Mouse (Mus musculus): ENCODE measurements around the gene Stard3nl.

Gene Stard3nl

DNA sequence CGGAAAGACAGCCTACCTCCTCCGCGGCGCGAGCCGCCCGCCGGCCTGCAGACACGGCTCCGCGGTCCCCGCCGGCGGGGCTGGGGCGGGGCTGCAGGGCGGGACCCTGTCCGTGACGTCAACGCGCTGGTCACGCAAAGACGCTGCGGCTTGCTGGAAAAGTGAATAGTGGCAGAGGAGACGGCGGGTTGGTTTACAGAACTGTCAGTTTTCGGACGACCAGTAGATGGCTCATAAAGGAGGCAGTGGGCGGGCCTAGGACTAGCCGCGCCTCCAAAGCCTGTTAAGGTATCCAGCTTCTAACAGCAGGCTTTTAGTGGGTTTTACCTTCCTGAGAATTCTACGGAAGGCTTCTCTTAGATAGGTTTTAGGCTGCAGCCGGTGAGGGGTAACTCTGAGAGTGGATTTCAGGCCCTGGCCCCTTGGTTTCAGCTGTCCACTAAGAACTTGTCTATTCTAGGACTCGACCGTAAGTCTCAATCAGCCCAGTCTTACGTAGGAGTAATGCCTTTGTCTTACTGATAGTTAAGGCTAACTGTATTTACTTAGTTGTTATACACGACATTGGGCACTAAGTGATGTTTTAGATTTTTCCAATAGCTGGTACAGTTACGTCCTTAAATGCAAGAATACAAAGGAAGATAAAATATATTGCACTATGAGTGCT, at the start of gene Stard3nl:
Gene Stard3nl (minus strand): TSS at position 108 of the 667 bp plus-strand sequence.
- peak; percentile 90 for DNase-seq (ENCODE audit: low read depth, low spot score)

DNA sequence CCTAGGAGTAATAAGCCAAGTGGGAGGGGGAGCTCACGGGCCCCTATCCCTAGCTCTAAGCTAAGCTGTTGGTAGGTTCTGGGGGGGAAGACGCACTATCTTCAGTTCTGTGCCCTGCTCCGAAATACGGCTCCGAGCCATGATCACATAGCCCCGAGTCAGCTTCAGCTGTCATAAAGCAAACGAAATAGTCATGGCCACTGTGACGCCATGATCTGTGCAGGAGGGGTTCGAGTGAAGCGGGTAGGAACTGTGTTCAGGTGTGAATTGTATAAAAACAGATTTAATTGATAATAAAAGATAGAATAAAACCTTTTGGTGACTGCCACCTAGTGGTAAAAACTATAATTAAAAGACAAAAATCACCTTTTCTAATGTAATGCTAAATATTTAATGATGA, 42.4 kb upstream of the Stard3nl start:
- no peak for DNase-seq (ENCODE audit: low read depth, low spot score)

DNA sequence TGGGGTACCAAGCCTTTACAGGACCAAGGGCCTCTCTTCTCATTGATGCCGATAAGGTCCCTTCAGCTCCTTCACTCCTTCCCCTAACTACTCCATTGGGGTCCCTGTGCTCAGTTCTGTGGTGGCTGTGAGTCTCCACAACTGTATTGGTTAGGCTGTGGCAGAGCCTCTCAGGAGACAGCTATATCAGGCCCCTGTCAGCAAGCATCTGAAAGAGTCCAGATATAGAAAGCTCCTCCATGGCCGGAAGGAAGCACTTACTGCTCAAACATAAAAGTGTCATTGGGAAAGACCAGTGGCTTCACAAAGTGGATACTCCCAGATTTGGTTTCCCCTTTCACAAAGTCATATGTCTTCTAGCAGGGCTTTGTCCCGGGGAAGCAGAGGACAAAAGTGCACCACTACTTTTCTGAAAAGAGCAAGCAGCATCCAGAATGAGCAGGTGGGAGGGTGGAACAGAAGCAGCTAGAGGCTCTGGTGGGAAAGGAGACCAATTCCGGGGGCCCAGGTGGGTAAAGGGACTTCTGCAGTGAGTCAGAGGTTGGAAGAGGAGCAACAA, 34.3 kb upstream of the Stard3nl start:
- no peak for DNase-seq (ENCODE audit: low read depth, low spot score)

DNA sequence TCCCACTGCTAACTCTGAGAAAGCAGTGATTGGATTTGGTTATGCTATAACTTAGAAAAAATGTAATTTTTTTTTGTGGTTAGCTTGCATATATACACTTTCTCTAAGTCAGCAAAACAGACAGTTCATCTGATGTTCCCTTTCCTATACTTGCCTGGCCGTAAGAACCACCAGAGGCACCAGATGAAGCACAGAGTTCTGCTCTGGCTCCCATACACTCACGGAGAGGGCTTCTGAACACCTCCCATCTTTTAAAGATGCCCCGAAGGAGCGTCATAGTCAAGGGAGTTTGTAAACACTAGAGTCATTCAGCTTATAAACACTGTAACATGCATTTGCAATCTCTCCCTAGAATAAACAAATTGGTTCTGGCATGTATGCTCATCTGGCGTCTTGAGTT, 32.5 kb upstream of the Stard3nl start:
- no peak for DNase-seq (ENCODE audit: low read depth, low spot score)

DNA sequence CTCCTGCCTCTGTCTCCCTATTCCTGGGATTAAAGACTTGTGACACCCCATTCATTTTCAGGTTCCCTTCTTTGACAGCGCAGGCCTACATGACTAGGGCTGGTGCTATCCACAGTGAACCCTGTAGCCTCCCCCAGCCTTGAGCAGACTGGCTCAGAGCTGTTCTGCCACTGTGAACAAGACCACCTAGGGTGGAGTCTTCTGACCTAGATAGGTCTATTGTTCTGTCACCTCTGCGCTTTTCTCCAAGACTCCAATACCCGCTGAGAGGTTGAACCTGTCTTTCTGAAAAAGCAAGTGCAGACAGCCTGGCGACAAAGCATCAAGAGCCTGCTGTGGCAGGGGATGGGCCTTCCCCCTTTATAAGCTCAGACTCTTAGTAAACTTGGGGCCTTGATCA, 29.0 kb upstream of the Stard3nl start:
- DNase-seq (ENCODE audit: low read depth, low spot score): peak; percentile 64

DNA sequence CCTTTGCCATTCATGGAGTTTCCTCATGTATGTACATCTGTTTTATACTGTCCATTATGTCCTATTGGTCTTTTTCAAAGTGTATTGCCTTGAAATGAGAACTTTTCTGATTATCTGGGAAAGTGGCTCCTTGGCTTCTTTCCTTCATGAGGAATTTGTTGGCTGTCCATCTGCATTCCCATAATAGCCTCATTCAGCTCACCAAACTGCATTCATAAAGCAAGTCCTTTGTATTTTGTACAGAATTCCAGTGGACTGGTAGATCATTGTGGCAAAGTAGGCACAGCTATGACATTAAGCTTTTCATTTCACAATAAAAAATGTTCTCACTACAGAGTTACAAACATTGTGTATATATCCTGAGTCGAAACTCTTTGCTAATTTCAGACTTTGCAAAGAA, 26.9 kb upstream of the Stard3nl start:
- no peak for DNase-seq (ENCODE audit: low read depth, low spot score)

DNA sequence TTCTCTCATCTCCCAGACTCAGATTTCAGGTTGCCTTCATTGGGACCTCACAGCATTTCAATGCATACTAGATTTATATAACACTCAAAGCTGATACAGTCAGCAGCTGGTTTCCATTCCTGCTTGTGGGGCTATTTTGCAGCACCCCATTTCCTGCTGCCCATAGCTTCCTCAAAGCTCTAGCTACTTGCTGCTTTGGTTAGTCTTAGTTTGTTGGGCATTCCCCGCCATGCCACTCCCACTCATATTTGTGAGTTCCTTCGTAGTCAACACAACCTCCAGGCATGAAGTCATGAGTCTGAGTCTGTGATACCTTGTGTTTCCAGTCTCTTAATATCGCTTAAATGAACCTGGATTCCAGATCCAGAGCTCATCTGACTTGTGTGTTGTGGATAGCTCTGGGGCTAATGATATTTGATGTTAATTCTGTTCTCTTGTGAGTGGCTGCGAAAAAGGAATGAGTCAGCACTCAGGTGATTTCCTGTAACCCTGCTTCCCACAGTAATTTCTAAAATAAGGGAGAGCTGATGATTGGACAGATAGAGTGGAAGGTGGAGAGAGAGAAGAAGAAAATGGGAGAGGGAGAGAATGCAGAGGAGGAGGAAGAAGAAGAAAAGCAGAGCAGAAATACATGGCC, 22.4 kb upstream of the Stard3nl start:
- DNase-seq (ENCODE audit: low read depth, low spot score): no peak

DNA sequence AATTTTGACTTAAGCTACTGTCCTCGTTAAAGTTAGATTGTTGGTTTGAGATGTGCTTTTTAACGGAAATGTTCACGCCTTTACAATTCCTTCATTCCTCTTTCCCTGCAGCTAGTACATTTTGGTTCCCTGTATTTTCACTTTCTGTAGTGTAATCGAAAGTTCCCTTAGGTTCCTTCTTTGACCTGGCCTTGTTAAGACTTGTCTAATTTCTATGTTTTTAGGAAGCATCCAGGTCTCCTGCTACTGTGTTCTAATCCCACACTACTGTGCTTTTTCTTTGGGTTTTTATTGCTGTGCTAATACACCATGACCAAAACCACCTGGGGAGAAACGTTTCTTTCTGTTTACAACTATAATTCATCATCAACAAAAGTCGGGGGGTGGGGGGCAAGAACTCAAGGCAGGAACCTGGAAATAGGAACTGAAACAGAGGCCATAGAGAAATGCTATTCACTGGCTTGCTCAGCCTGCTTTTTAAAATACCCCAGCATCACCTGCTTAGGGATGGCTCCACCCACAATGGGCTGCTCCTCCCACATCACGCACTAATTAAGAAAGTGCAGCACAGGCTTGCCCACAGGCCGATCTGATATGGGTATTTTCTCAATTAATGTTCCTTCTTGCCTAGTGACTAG, 20.4 kb upstream of the Stard3nl start:
- DNase-seq (ENCODE audit: low read depth, low spot score): no peak

DNA sequence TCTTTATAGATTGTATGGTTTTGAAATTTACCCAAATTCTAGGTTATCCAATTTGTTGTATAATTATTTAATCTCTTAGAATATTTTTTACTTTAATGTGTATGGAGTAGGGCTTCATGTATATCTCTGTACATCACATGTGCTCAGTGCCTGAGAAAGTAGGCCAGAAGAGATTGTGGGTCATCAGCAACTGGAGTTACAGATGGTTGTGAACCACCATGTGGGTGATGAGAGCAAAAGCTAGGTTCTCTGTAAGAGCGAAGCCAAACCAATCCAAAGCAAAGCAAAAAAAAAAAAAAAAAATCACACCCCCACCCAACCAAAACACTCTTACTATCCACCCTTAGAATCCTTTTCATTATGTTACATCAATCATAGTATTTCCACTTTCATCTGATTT, 19.7 kb upstream of the Stard3nl start:
- DNase-seq (ENCODE audit: low read depth, low spot score): no peak

DNA sequence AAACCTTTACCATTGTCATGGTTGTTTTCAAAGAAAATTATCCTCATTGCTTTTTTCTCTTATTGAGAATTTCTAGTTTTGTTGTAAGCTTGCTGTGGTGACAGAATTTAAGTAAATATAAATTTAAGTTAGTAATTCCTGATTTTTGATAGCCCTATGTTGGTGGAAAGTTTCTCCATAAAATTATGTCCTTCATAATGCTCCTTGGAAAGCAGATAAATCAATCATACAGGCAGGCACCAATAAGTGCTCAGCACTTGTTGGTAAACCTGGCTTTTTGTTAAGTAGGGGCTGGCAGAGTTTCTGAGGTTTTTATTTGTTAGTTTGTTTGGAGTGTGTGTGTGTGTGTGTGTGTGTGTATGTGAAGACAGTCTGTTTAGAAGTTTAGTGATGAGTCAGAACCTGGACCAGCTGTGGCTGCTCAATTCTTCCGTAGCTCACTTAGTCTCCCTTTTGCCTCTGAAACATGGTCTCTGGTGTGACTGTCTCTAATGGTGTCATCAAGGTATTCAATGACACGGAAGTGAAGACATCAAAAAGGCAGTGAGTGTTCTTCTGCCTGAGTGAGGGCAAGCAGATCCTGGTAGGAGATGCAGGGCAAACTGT, 16.8 kb upstream of the Stard3nl start:
- DNase-seq (ENCODE audit: low read depth, low spot score): no peak

DNA sequence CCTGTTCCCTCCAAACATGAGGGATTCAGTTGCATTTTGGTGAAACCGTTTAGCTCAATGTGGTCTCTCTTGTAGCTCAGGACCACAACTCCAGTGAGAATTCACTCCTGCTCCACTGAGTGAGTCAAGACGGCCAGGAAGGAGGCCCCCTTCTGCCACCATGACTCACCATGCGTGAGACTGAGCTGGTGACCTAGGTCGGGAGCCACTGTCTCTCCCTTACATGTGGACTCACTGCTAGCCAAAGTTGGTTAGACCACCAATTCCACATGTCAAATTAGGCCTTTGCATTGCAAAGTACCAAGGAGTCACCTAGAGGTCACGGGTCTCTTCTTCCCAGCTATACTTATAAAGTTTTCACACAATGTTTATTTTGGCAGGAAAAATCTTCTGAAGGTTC, 16.3 kb upstream of the Stard3nl start:
- no peak for DNase-seq (ENCODE audit: low read depth, low spot score)

DNA sequence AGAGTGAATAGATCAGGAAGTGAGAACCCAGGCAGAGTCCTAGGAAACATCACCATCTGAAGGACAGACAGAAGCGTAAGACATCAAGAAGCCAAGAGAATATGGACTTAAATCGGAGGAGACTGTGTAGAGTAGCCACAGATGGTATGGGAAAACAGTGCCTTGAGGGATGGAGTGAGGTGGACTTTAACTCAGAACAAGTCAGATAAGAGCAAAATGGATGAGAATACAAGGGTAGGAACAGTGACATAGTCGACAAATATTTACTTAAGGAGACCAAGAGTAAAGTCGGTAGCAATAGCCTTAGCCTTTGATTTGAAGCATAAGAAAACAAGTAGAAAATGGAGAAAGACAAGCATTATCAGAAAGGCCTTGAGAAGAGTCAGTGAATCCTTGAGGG, 15.1 kb upstream of the Stard3nl start:
- no peak for DNase-seq (ENCODE audit: low read depth, low spot score)

DNA sequence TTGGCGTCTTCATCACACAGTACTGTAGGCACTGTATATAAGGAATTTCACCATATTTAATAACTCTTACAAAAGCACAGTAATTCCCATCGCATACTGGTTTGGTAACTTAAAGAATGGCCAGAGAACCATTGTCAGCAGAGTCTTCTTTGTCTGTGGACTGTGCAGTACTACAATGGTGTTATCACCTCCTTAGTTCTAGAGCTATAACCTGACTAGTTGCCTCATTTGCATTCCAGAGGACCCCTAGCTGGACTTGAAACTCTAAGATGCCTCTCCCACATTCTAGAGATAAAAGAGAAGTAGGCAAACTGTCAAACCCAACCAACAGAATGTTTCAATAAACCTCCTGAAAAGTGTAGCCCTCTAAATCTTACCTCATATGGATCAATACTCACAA, 12.4 kb upstream of the Stard3nl start:
- no peak for DNase-seq (ENCODE audit: low read depth, low spot score)

DNA sequence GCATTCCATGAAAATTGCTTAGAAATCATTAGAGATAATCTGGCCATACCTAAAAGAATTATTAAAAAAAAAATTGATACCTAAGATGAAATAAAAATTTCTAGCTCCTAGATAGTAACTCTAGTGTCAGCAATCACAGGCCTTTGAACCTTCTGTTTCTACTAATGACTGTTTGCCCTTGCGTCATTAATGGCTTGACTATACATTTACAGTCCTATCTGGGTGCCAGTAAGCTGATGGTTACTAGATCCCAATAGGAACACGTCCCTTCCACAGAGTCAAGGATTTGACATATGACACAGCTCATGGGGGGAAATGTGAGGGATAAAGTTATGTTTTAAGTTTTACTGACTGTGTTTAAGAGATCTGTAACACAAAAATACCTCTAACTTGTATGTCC, 9.0 kb upstream of the Stard3nl start:
- DNase-seq (ENCODE audit: low read depth, low spot score): no peak

DNA sequence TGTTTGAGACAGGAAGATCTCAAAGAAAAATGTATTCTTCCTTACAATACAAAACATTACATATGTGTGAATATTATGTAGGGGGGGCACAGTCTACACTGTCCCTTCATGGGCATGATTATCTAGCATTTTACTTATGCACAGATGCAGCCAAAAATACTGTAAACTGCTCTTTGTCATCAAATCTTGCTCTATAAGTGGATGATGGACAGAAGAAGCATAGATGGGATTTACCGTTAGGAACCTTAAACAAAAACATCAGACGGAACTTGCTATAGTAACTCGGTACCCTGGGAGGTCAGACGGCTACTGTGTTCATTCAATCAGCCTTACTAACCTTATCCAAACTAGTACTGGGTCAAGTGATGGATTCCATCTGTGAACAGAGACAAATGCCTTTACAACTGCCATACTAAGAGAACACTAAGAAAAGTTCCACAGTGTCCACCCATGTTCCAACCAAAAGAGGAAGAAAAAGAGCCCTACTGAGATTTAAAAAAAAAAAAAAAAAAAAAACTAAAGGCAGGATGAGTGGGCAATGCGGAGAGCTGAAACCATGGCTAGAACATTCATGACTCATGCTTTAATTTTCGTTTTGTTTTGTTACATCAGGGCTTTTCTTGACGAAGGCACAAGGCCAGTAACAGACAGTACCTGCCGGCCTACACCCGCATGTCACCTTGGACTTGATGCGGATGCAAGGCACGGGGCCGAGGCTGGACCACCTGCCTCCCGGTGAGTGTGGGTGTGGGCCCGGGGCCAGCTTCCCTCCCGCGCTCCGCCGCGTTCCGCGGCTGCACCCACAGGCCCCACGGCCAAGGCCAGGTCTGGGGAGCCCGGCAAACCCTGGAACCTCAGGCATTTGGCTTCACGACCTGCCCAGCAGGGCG, 552 bp downstream of the Stard3nl start:
- DNase-seq (ENCODE audit: low read depth, low spot score): no peak

DNA sequence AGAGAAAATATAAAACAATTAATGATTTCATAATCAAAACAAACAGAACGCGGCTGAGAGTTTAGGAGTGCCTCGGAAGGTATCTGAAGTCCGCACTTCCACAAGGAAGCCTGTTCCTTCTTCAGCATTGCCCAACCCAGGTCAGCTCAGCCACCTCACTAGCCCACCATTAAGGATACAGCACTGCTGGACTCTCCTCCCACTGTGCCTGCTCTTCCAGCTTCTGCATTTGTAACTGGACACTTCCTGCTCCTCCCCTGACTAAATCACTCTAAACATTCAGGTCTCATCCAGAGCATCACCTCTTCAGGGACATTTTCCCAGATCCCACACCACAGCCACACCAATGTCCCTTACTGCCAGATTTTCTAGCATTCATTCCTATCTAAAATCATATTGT, 1.4 kb downstream of the Stard3nl start:
- DNase-seq (ENCODE audit: low read depth, low spot score): no peak

DNA sequence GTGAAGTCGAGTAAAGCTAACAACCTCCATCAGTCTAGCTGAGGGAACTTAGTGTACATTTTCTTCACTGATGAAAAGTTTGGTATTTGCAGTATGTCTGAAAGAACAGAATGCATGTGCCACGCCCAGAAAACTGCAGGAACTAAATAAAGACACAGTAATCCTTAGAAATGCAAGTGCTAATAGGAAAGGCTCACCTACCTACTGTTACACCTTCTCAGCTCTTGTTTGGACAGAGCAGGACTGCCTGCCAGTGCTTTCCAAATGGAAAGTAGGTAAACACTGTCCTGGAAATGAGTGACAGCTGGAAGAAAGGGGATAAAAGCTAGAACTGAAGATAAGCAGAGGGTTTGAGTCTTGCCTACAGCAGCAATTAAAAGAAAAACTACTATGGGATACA, 1.9 kb downstream of the Stard3nl start:
- no peak for DNase-seq (ENCODE audit: low read depth, low spot score)

DNA sequence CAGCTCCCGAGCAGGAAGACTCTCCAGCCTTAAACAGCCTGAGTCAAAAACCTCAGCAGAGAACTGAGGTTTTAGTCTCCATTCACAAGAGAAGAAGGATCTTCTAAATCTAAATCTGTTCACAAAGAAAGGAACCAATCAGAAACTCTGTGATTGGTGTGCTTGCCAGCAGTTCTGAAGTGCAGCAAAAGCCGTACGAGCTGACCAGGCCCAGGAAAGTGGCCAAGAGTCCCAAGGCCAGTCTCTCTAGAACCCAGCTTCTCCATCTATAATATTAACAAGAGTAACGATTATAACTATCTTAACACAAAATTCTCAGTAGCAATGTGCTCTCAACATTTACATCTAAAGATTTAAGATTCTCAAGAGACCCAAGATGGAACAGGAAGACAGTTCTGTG, 4.0 kb downstream of the Stard3nl start:
- DNase-seq (ENCODE audit: low read depth, low spot score): no peak

DNA sequence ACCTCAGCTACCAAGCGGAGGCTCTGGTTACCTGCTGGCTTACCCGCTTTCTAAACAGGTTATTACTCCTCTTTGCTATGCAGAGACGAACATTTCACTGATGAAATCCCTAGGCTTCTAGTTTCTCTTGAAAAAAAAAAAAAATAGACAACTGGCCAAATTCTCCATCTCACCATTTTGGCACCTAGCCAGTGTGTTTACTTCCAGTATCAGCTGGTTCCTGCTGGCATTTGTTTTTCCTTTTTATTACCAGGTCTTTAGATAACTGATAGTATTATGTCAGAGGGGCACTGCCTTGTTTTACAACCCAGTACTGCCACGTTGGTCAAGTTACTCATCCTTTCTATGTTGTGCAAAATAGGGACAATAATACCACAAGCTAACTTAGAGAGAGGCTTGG, 5.3 kb downstream of the Stard3nl start:
- no peak for DNase-seq (ENCODE audit: low read depth, low spot score)

DNA sequence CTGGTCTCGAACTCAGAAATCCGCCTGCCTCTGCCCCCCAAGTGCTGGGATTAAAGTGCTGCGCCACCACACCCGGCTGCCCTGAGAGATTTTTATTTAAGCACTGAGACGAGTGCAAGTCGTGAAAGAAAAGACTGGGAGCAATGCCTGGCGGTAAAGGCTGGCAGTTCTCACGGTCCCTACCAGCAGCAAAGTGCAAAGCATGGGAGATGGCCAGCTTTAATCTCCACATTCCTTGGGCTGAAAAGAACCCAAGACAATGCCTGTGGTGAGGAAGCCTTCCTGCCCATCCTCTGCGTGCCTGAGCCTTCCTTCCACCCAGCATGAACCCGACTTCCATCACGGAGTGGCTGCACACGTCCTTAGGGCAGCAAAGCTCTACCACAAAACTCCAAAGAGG, 5.7 kb downstream of the Stard3nl start:
- no peak for DNase-seq (ENCODE audit: low read depth, low spot score)

DNA sequence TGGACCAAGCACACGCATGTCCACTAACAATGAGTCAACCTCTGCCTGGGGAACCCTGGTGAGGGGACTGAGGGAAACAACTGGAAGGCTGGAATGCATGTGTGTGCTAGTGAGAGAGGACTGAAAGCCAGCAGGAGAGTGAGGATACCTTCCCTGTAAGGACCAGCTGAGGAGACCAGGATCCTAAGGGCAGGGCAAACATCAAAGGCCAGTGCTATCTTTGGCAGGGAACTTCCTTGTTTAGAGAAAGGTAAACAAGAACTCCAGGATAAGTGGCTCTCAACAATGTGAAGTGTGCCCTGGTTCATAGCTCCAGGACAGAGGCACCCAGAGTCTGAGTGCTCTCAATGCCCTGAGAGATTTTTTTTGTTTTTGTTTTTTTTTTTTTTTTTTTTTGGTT, 6.2 kb downstream of the Stard3nl start:
- DNase-seq (ENCODE audit: low read depth, low spot score): no peak

DNA sequence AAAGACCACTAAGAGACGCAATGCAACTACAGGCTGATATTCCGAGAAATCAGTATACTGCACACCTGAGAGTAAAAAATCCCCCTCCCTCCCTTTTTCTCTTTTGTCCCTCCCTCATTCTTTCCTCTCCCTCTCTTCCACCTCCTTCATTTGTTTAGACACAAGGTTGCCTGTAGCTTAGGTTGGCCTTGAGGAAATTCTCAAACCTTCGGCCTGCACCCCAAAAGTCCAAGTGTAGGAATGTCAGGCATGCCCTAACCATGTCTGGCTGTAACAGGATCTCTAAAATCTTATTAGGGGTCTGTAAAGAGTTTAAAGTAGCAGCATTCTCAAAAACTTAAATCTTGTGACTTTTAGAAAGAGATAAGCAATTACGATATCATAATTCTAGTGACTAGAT, 10.4 kb downstream of the Stard3nl start:
- no peak for DNase-seq (ENCODE audit: low read depth, low spot score)

All from WW6 (cell line).